Mouse (Mus musculus): ENCODE results near the gene Glyr1. TPM values are rescaled to one million over a fixed set of nuclear protein-coding genes. Genes with fewer than 3 reads are reported as not detected.

Gene Glyr1
- polyA plus RNA-seq (2016; fragmentation: Nextera tagmentation; extraction: Ambion mirVana): 216 and 238 TPM in 2 replicates

DNA sequence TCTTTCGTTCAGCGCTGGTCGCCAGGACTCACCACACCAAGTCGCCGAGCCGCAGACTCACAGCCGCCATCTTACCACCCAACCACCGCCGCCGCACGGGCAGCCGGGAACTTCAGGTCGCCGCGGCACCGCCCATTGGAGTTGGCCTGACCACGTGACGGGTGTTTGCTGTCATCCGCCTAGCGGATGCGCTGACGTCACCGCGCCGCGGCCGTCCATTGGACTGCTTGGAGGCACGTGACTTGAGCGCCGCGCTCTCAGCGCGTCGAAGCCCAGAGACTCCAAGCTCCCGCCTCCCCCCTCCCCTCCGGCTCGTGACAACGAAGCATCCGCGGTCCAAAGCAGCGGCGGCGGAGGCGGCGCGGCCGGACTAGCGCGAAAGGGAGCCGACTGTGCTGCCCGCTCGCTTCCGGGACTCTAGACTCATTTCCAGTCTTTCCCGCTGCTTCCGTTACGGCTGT lies at the start of gene Glyr1, which contains the start of gene Ubn1:
Gene Glyr1, minus strand, starts transcription at position 90 of the 461 bp plus-strand sequence.
Gene Ubn1, plus strand, starts transcription at position 284 of the 461 bp plus-strand sequence.
- WGBS: under 1% methylated on average over 41 of the region's 56 CpGs

DNA sequence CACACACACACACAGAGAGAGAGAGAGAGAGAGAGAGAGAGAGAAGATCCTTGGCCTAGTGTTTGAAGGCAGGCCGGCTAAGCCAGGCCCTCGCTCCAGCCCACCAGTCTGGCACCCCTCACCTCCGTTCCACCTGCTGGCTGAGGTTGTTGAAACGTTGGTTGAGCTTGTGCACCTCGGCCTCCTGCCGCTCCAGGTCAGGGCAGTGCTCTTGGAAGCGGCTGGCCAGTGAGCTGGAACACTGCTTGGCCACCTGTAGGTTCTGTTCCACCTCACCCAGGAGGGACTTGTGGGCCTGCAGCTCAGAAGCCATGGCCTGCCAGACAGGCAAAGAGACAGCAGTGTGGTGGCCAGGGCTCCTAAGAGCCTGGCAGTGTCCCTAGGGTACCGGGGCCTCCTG lies 46.8 kb upstream of the Glyr1 start:
- 83% methylated on average over 8 of the region's 8 CpGs for WGBS
- H3K4me3 ChIP-seq (replicated peaks): no peak overlapping the region
- no peak for ATAC-seq (ENCODE audit: low FRiP score)
- no peak overlapping the region for H3K4me2 ChIP-seq
- no peak overlapping the region for H3K27ac ChIP-seq
- no peaks in the 10 kb centered on the region for H3K9me3 ChIP-seq
- H3K36me3 ChIP-seq (replicated peaks): no peaks in the 10 kb centered on the region
- no peak overlapping the region for H3K9ac ChIP-seq
- H3K4me1 ChIP-seq: no peaks in the 10 kb centered on the region
- no peaks in the 10 kb centered on the region for H3K27me3 ChIP-seq

More for the DNA sequence above, at the start of gene Glyr1, which contains the start of gene Ubn1:
- Histone ChIP-seq H3K27ac (peak within 1 kb of the TSS; percentile 95), H3K4me3 (replicated peaks) (peak within 1 kb of the TSS; percentile 98), H3K9ac (peak within 1 kb of the TSS; percentile 94), H3K36me3 (replicated peaks) (peaks cover 36% of the 10 kb centered on the region), H3K27me3 (no peaks in the 10 kb centered on the region), H3K9me3 (no peaks in the 10 kb centered on the region), H3K4me2 (peak within 1 kb of the TSS; percentile 95), H3K4me1 (peaks cover 27% of the 10 kb centered on the region)
- ATAC-seq (ENCODE audit: low FRiP score): peak; percentile 100

DNA sequence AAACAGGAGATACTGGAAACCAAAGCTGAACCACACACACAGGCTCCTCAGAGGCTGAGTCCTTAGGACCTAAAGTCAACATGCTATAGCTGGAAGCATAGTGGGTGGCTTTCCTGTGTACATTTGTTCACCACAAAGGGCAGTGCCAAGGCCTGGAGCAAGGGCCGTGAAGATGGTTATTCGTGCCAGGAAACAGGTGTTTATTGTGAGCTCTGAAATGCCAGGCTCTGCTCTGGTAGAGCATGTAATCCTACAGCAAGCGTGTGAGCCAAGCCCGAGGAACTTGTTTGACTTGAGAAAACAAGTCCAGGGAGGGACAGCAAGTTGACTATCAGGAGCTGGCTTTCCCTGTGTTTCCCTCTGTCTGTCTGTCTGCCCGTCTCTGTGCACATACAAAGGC lies 43.6 kb upstream of the Glyr1 start:
- H3K27ac ChIP-seq: no peak overlapping the region
- H3K9ac ChIP-seq: no peak overlapping the region
- H3K4me2 ChIP-seq: no peak overlapping the region
- H3K4me3 ChIP-seq (replicated peaks): no peak overlapping the region
- H3K36me3 ChIP-seq (replicated peaks): 0 out of 2 replicates have a peak, but pooled peaks cover 8% of the 10 kb centered on the region
- no peaks in the 10 kb centered on the region for H3K4me1 ChIP-seq
- ATAC-seq (ENCODE audit: low FRiP score): no peak
- H3K9me3 ChIP-seq: no peaks in the 10 kb centered on the region
- WGBS: 93% methylated on average over 5 of the region's 5 CpGs
- H3K27me3 ChIP-seq: no peaks in the 10 kb centered on the region

DNA sequence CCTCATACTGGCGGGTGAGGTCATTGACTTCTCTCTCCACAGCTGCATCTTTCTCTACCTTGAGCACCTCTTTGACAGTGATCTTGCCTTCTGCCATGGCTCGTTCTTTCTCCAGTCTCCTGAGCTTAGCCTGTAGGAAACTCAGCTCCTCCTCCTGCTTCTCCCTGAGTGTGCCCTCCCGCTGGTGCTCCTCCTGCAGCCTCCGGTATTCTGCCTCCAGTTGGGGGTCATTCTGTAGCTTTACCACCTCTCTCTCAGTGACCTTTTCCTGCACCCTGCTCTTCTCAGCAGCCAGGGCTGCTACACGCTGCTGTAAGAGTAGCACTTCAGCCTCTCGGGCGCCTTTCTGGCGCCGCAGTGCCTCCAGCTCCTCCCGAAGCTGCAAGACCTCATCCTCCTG lies 39.4 kb upstream of the Glyr1 start:
- Histone ChIP-seq H3K4me2 (no peak overlapping the region), H3K27ac (no peak overlapping the region)
- WGBS: 81% methylated on average over 10 of the region's 10 CpGs

DNA sequence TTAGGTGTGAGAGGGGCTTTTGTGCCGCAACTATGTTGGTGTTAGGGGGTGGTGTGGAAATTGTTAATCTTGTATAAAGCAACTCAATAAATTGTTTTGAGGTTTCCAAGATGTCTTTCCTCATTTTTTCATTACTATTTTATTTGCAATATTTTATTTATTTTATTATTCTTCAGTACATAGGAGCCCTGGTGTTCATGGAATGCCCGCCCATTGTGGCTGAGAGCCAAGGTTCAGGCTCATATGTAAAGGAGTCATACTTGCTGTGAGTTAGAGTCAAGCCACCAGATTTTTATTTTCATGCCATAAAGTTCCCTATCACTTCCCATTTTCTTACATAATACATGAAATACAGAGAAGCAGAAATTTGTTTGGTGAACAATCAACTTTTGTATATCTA lies 36.5 kb upstream of the Glyr1 start:
- Histone ChIP-seq H3K4me3 (replicated peaks) (no peak overlapping the region), H3K27me3 (no peaks in the 10 kb centered on the region), H3K4me1 (no peaks in the 10 kb centered on the region), H3K36me3 (replicated peaks) (peaks cover 72% of the 10 kb centered on the region), H3K9me3 (no peaks in the 10 kb centered on the region), H3K9ac (no peak overlapping the region), H3K27ac (no peak overlapping the region), H3K4me2 (no peak overlapping the region)
- 97% methylated on average over 2 of the region's 2 CpGs for WGBS
- no peak for ATAC-seq (ENCODE audit: low FRiP score)

More for the DNA sequence above, 39.4 kb upstream of the Glyr1 start:
- H3K36me3 ChIP-seq (replicated peaks): peaks cover 48% of the 10 kb centered on the region
- no peak overlapping the region for H3K4me3 ChIP-seq (replicated peaks)
- no peak for ATAC-seq (ENCODE audit: low FRiP score)
- no peaks in the 10 kb centered on the region for H3K9me3 ChIP-seq
- no peaks in the 10 kb centered on the region for H3K4me1 ChIP-seq
- H3K9ac ChIP-seq: no peak overlapping the region
- H3K27me3 ChIP-seq: no peaks in the 10 kb centered on the region

DNA sequence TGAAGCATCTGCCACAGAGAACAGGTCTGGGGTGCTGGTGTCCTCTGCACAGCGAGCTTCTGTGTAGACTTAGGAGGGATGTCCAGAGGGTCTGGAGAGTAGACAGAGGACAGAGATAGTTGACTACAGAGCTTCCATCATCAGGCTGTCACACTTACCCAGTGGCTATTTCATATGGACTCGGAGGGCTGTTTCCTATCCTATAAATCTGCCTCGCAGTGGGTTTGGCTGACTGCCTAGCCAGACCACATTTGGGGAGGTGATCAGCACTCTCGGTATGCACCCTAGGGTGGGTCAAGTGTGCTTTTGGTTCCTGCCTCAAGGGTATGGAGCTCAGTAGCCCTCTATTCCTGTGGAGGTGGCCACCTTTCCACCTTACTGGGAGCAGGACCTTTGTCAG lies 35.5 kb upstream of the Glyr1 start:
- H3K9me3 ChIP-seq: no peaks in the 10 kb centered on the region
- H3K4me3 ChIP-seq (replicated peaks): no peak overlapping the region
- WGBS: 92% methylated on average over 4 of the region's 4 CpGs
- no peaks in the 10 kb centered on the region for H3K27me3 ChIP-seq
- H3K36me3 ChIP-seq (replicated peaks): peaks cover 76% of the 10 kb centered on the region
- H3K9ac ChIP-seq: no peak overlapping the region
- ATAC-seq (ENCODE audit: low FRiP score): no peak
- no peak overlapping the region for H3K4me2 ChIP-seq
- H3K4me1 ChIP-seq: no peaks in the 10 kb centered on the region
- no peak overlapping the region for H3K27ac ChIP-seq

DNA sequence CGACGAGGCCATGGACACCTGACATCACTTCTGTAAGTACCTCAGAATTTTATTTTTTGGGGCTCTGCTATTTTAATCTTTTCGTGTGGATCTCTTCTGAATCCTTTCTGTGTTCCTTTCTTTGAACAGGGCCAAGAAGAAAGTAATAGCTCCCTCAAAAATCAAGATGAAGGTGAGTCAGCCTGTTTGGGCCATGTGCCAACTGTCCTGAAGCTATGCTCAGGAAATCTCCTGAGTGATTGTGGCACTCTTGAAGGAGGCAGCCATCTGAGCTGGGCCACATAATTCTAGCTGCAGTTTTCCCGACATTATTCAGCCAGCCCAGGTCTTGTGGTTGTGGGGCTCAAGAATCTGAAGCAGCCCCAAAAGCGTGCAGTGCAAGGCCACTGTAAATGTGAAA lies 24.7 kb upstream of the Glyr1 start:
- no peak for ATAC-seq (ENCODE audit: low FRiP score)
- H3K27me3 ChIP-seq: no peaks in the 10 kb centered on the region
- peaks cover 88% of the 10 kb centered on the region for H3K36me3 ChIP-seq (replicated peaks)
- no peak overlapping the region for H3K27ac ChIP-seq
- WGBS: 92% methylated on average over 5 of the region's 5 CpGs
- no peaks in the 10 kb centered on the region for H3K4me1 ChIP-seq
- no peak overlapping the region for H3K4me2 ChIP-seq
- no peaks in the 10 kb centered on the region for H3K9me3 ChIP-seq
- no peak overlapping the region for H3K9ac ChIP-seq
- H3K4me3 ChIP-seq (replicated peaks): no peak overlapping the region

DNA sequence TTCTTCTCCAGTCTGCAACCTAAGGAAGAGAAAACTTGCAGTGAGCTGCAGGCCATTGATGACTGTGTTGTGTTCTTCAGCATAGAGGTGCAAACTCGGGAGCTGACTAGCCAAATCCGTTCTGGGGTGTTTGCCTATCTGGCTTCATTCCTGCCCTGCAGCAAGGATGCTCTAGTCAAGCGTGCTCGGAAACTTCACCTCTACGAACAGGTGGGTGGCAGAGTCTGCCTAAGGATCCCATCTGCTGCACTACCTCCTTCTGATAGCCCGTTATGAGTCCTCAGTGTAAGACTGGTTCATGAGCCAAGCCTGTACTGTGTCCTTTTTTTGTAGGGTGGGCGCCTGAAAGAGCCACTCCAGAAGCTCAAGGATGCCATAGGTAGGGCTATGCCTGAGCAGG lies 22.3 kb upstream of the Glyr1 start:
- Histone ChIP-seq H3K4me3 (replicated peaks) (no peak overlapping the region), H3K4me1 (no peaks in the 10 kb centered on the region), H3K27ac (no peak overlapping the region), H3K9ac (no peak overlapping the region), H3K36me3 (replicated peaks) (peaks cover 79% of the 10 kb centered on the region), H3K9me3 (no peaks in the 10 kb centered on the region), H3K27me3 (no peaks in the 10 kb centered on the region), H3K4me2 (no peak overlapping the region)
- no peak for ATAC-seq (ENCODE audit: low FRiP score)
- WGBS: 93% methylated on average over 7 of the region's 7 CpGs

DNA sequence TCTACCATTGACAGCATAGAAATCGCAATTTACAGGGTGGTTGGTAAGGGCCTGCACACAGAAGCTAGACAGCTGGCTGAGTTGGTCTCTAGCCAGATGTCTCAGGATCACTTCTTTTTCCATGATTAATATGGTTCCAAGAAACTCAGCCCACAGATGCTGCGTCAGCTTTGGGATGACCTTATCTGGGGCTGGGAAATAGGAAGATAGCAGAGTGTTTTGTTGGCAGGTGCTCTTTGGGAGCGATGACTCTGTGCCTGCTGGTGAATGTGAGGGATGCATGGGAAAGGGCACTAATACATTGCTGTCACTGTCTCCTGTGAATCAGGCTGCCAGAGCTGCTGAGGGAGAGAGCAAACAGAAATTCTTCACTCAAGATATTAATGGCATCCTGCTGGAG lies 20.7 kb upstream of the Glyr1 start:
- Histone ChIP-seq H3K27ac (no peak overlapping the region), H3K9ac (no peak overlapping the region), H3K9me3 (no peaks in the 10 kb centered on the region), H3K4me3 (replicated peaks) (no peak overlapping the region), H3K4me1 (no peaks in the 10 kb centered on the region), H3K36me3 (replicated peaks) (peaks cover 68% of the 10 kb centered on the region), H3K4me2 (no peak overlapping the region), H3K27me3 (no peaks in the 10 kb centered on the region)
- no peak for ATAC-seq (ENCODE audit: low FRiP score)
- WGBS: 92% methylated on average over 3 of the region's 3 CpGs

DNA sequence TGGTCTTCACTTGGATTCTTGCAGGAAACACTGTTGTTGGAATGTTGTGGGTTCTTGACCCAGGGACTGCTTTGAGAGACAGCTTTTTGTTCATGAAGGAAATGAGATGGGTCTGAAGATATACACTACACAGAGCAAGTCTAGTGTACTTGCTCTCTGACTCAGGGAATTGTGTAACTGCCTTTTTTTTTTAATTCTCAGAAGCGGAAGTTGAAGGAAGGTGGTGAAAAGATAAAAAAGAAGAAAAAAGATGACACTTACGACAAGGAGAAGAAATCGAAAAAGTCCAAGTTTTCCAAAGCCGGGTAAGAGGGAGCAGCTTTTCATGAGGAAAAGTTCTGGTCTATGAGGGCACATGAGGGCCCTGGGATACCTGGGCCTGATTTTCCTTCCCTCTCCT lies 13.8 kb upstream of the Glyr1 start:
- Histone ChIP-seq H3K36me3 (replicated peaks) (peaks cover 58% of the 10 kb centered on the region), H3K4me3 (replicated peaks) (no peak overlapping the region), H3K4me1 (no peaks in the 10 kb centered on the region), H3K9ac (no peak overlapping the region), H3K4me2 (no peak overlapping the region), H3K9me3 (no peaks in the 10 kb centered on the region), H3K27me3 (no peaks in the 10 kb centered on the region), H3K27ac (no peak overlapping the region)
- WGBS: 95% methylated on average over 4 of the region's 4 CpGs
- no peak for ATAC-seq (ENCODE audit: low FRiP score)

DNA sequence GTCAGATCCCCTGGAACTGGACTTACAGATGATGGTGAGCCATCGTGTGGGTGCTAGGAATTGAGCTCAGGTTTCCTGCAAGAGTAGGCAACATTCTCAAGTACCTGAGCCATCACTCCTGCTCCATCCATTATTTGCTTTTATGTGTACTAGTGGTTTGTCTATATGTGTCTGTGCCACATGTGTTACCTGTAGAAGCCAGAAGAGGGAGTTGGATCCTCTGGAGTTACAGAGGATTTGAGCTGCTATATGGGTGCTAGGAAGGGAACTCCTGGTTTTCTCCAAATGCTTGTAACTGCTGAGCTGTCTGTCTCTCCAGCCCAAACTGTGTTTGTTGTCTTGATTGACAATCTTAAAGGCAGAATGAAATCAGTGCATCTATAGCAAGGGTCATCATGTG lies 8.5 kb upstream of the Glyr1 start:
- no peak overlapping the region for H3K27ac ChIP-seq
- 100% methylated on average over 1 of the region's 1 CpGs for WGBS
- ATAC-seq (ENCODE audit: low FRiP score): no peak
- H3K36me3 ChIP-seq (replicated peaks): peaks cover 58% of the 10 kb centered on the region
- H3K9ac ChIP-seq: no peak overlapping the region
- H3K4me3 ChIP-seq (replicated peaks): no peak overlapping the region
- no peak overlapping the region for H3K4me2 ChIP-seq
- no peaks in the 10 kb centered on the region for H3K9me3 ChIP-seq
- no peaks in the 10 kb centered on the region for H3K27me3 ChIP-seq
- H3K4me1 ChIP-seq: no peaks in the 10 kb centered on the region

DNA sequence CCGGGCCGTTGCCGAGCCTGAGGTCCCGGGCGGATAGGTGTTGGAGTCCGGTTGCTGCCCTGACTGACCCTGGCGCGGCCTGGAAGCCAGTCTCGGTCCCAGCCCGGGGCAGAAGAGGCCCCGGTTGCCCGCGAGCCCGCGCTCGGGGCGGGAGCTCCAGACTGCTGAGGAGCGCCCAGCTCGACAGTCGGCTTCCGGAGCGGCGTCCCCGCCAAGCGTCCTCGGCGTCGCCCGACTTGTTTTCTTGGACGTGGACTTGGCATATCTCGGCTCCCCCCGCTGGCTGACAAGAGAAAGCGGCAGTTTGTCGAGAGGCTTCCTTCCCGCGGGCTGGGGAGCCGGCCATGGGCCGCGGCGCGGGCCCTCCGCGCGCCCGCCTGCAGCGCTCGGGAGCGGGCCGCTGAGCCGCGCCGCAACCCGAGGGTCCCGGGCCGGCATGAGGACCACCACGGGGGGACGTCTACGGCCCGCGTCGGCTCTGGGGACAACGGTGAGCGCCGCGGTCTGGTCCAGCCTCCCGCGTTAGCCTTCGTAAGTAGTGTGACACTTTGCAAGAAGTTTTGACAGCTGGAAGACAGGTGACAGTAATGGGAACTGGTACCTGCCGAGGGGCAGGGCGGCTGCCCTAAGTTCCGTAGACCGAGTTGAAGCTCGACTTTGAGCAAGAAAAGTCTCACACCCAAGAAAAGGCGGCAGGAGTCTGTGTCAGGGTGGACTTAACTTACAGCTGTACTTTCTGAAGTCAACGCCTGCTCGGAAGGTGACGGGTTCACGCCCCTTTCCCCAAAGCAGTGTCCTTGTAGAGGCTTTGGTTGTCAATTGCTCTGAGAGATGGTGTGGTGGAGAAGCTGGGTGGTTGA lies 818 bp upstream of the Glyr1 start:
- Histone ChIP-seq H3K4me2 (peak overlapping the region; percentile 95), H3K36me3 (replicated peaks) (peaks cover 36% of the 10 kb centered on the region), H3K27me3 (no peaks in the 10 kb centered on the region), H3K9ac (peak overlapping the region; percentile 94), H3K9me3 (no peaks in the 10 kb centered on the region), H3K4me3 (replicated peaks) (peak overlapping the region; percentile 98), H3K4me1 (peaks cover 27% of the 10 kb centered on the region), H3K27ac (peak overlapping the region; percentile 95)
- peak; percentile 74 for ATAC-seq (ENCODE audit: low FRiP score)
- WGBS: under 1% methylated on average over 73 of the region's 78 CpGs
